Comparison of ENCODE assay signal across 10 mouse cellular contexts in genomic region chr2:58195346-58195745, GRCm38 (mm10). TPM values are rescaled to one million over a fixed set of nuclear protein-coding genes. Genes with fewer than 3 reads are reported as not detected.
DNase-seq lines count a peak whose midpoint lies in the region; ATAC-seq lines count a peak whose summit lies in the region.
"Had no signal": no experiment of that assay in that cellular context is flagged by ENCODE, and none has a peak within 500 bp of the region (broad histone marks: within the 10 kb centered on the region; RNA-seq: fewer than 3 reads in every experiment).

Gene Cytip, minus strand, starts transcription at chr2:58195532.

- no peak for ATAC-seq in erythroid progenitor cell, adult 5-6 weeks (replicated peaks; ENCODE audit: low FRiP score, poor library complexity, severe bottlenecking)
- ATAC-seq: forebrain, embryonic 15.5 days had no signal

- peak; percentile 61 for DNase-seq in heart, adult 11 months
- DNase-seq in heart, postnatal 36 days: no peak
- peak; percentile 67 to 86 for DNase-seq in kidney, postnatal 25 days
- DNase-seq in naive thymus-derived CD4-positive, alpha-beta T cell, adult 2 months (ENCODE audit: low read depth): peak; percentile 9
- no peak for DNase-seq in frontal cortex, adult 2 months (ENCODE audit: extremely low spot score in 1 of 2, low spot score in 1 of 2)
- DNase-seq in heart, postnatal 14 days: no peak
- DNase-seq in right cerebral cortex, postnatal 14 days: no peak
- DNase-seq: cerebellum, adult 9-10 months had no signal

- intact Hi-C loops in heart, postnatal 36 days (cut with DNase I): loop anchor here (10.0 kb wide), 1 partner anchor 369 kb away; the partner anchor contains the start of genes Acvr1 and Upp2
- intact Hi-C loops in heart, postnatal 14 days (cut with DNase I): loop anchor here (5.0 kb wide), 3 partner anchors 87 to 472 kb away; no protein-coding TSS in a partner anchor

RNA-seq across cellular contexts. Expression of gene Cytip, which starts in this region (rescaled TPM):
- total RNA-seq in heart, postnatal 36 days (2021): 1 to 10 TPM; 1.2 to 1.4 TPM
- 15.9 and 16.3 TPM in 2 replicates for total RNA-seq in erythroid progenitor cell, adult 5-6 weeks (2015; ENCODE audit: low replicate concordance)
- 21.9 and 32.7 TPM in 2 replicates for total RNA-seq in erythroid progenitor cell, adult 5-6 weeks (2017; ENCODE audit: low replicate concordance)
- polyA plus RNA-seq in frontal cortex, adult 2 months (2012; rRNA removed): 0.29 and 0.50 TPM in 2 replicates
- total RNA-seq in heart, postnatal 14 days (2021): 1 to 10 TPM; 1.1 to 4.7 TPM

Comparison
In these comparisons a context has a peak if more than half of its experiments do, and no peak if none do; other contexts are left out.
1. DNase-seq: peak in heart, adult 11 months (single experiment), kidney, postnatal 25 days (2 of 2) and naive thymus-derived CD4-positive, alpha-beta T cell, adult 2 months (single experiment); none in heart, postnatal 36 days (0 of 2), frontal cortex, adult 2 months (0 of 2), heart, postnatal 14 days (0 of 2) and right cerebral cortex, postnatal 14 days (single experiment).